Mouse (Mus musculus): ENCODE data around the gene Anks1. TPM values are rescaled to one million over a fixed set of nuclear protein-coding genes. Genes with fewer than 3 reads are reported as not detected.

The Anks1 gene
- polyA plus RNA-seq, 1 experiment from 2014 or later, result 46.9 TPM

DNA sequence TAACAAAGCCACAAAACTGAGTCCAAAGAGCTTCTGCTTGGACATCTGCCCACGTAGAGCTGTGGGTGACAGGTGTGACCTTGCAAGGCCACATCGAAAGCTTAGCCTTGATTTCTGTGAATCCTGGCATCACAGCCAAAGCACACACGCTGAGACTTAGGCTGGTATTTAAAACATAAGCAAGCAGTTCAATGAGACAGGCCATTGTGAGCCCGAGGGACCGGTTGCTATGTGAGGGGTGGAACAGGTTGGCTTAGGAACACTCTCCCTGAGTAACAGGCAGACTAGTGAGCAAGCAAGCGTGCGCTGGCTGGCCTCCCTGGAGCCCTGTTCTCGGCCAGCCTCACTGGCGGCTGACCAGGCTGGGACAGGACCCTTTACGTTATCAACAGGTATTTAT, 112.8 kb downstream of the Anks1 start:
- 73% methylated on average over 10 of the region's 10 CpGs for whole genome bisulfite sequencing
- DNase-seq (ENCODE audit: low spot score) (no peak), ATAC-seq (ENCODE audit: insufficient read depth, low FRiP score, low TSS enrichment) (no peak)
- Histone ChIP-seq H3K9me3 (ENCODE audit: control insufficient read depth, low read length) (no peaks in the 10 kb centered on the region), H3K27ac (ENCODE audit: low read depth, low read length) (no peak overlapping the region), H3K4me2 (ENCODE audit: low read depth) (no peak overlapping the region), H3K27me3 (ENCODE audit: control insufficient read depth, insufficient read depth, low read length) (no peaks in the 10 kb centered on the region), H3K36me3 (ENCODE audit: control insufficient read depth, insufficient read depth, low read length) (no peaks in the 10 kb centered on the region), H3K4me3 (ENCODE audit: low read depth, low read length) (no peak overlapping the region), H3K4me1 (ENCODE audit: control insufficient read depth, insufficient read depth, low read length) (peaks cover 13% of the 10 kb centered on the region), H3K9ac (ENCODE audit: low read length) (no peak overlapping the region)

- Histone ChIP-seq H3K4me1 (ENCODE audit: control insufficient read depth, insufficient read depth, low read length) (peaks cover 13% of the 10 kb centered on the region), H3K27ac (ENCODE audit: low read depth, low read length) (no peak overlapping the region), H3K4me2 (ENCODE audit: low read depth) (no peak overlapping the region), H3K36me3 (ENCODE audit: control insufficient read depth, insufficient read depth, low read length) (no peaks in the 10 kb centered on the region), H3K4me3 (ENCODE audit: low read depth, low read length) (no peak overlapping the region), H3K9me3 (ENCODE audit: control insufficient read depth, low read length) (no peaks in the 10 kb centered on the region), H3K27me3 (ENCODE audit: control insufficient read depth, insufficient read depth, low read length) (no peaks in the 10 kb centered on the region), H3K9ac (ENCODE audit: low read length) (no peak overlapping the region)
- DNase-seq (ENCODE audit: low spot score), result no peak
- no peak for ATAC-seq (ENCODE audit: insufficient read depth, low FRiP score, low TSS enrichment)
- 88% methylated on average over 22 of the region's 22 CpGs for WGBS
Measured at GRCm38 (mm10) chr17:28022854-28023655, 113.9 kb downstream of the Anks1 start.

DNA sequence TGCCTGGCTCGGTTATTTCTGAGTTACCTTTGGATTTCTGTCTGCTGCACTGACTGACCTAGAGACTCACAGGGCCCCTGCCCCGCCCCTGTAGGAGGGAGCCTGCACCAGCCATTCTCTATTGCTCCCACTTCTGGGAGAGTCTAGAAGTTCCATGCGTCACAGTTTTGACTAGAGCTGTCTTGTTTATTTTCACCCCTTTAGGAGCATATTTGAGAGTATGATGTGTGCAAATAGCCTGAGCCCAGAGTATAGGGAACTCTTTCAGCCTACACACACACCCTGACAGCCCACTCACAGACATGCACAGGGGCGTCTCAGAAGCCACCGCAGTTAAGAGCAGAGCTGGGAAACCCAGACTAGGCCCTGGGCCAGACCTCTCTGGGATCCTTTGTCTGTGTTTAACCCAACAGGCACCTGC, 116.4 kb downstream of the Anks1 start:
- Histone ChIP-seq H3K4me2 (ENCODE audit: low read depth) (no peak overlapping the region), H3K9me3 (ENCODE audit: control insufficient read depth, low read length) (no peaks in the 10 kb centered on the region), H3K27me3 (ENCODE audit: control insufficient read depth, insufficient read depth, low read length) (no peaks in the 10 kb centered on the region), H3K9ac (ENCODE audit: low read length) (no peak overlapping the region), H3K36me3 (ENCODE audit: control insufficient read depth, insufficient read depth, low read length) (no peaks in the 10 kb centered on the region), H3K4me3 (ENCODE audit: low read depth, low read length) (no peak overlapping the region), H3K27ac (ENCODE audit: low read depth, low read length) (no peak overlapping the region), H3K4me1 (ENCODE audit: control insufficient read depth, insufficient read depth, low read length) (no peaks in the 10 kb centered on the region)
- DNase-seq (ENCODE audit: low spot score) (no peak), ATAC-seq (ENCODE audit: insufficient read depth, low FRiP score, low TSS enrichment) (no peak)
- WGBS, result 83% methylated on average over 5 of the region's 5 CpGs

- Histone ChIP-seq H3K27me3 (ENCODE audit: control insufficient read depth, insufficient read depth, low read length) (no peaks in the 10 kb centered on the region), H3K27ac (ENCODE audit: low read depth, low read length) (no peak overlapping the region), H3K9ac (ENCODE audit: low read length) (0 out of 2 replicates have a peak overlapping the region, but pooled peaks have one; percentile 0), H3K4me3 (ENCODE audit: low read depth, low read length) (no peak overlapping the region), H3K4me2 (ENCODE audit: low read depth) (no peak overlapping the region), H3K36me3 (ENCODE audit: control insufficient read depth, insufficient read depth, low read length) (no peaks in the 10 kb centered on the region), H3K4me1 (ENCODE audit: control insufficient read depth, insufficient read depth, low read length) (peaks cover 2% of the 10 kb centered on the region; the same call in 1 of the 2 replicates), H3K9me3 (ENCODE audit: control insufficient read depth, low read length) (no peaks in the 10 kb centered on the region)
- WGBS, result 81% methylated on average over 14 of the region's 14 CpGs
- no peak for DNase-seq (ENCODE audit: low spot score)
- ATAC-seq (ENCODE audit: insufficient read depth, low FRiP score, low TSS enrichment), result no peak
Measured at GRCm38 (mm10) chr17:28026111-28026872, 117.2 kb downstream of the Anks1 start.

- ATAC-seq (ENCODE audit: insufficient read depth, low FRiP score, low TSS enrichment) (no peak), DNase-seq (ENCODE audit: low spot score) (no peak)
- Histone ChIP-seq H3K9ac (ENCODE audit: low read length) (no peak overlapping the region), H3K27me3 (ENCODE audit: control insufficient read depth, insufficient read depth, low read length) (no peaks in the 10 kb centered on the region), H3K9me3 (ENCODE audit: control insufficient read depth, low read length) (no peaks in the 10 kb centered on the region), H3K27ac (ENCODE audit: low read depth, low read length) (no peak overlapping the region), H3K4me1 (ENCODE audit: control insufficient read depth, insufficient read depth, low read length) (peaks cover 7% of the 10 kb centered on the region; the same call in 1 of the 2 replicates), H3K4me2 (ENCODE audit: low read depth) (no peak overlapping the region), H3K4me3 (ENCODE audit: low read depth, low read length) (no peak overlapping the region), H3K36me3 (ENCODE audit: control insufficient read depth, insufficient read depth, low read length) (no peaks in the 10 kb centered on the region)
- 94% methylated on average over 6 of the region's 6 CpGs for WGBS
Measured at GRCm38 (mm10) chr17:28027197-28027596, 118.1 kb downstream of the Anks1 start.

DNA sequence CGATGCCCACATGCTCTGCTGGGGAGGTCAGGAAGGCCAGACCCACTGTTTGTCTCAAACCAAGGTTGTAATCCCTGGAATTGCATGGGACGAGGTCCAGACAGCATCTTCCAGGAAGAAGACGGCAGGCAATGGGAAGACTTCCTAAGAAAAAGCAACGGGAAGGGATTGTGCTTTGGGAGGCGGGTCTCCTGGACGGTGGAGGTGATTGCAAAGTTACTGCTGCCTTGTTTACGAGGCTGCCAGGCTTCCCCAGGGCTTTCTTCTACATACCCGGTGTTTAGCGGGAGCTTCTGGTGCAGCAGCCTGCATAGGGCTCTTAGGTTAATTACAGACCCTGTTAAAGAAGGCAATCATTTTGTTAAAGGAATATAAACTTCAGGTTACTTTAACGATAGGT, 119.1 kb downstream of the Anks1 start:
- Histone ChIP-seq H3K27ac (ENCODE audit: low read depth, low read length) (no peak overlapping the region), H3K36me3 (ENCODE audit: control insufficient read depth, insufficient read depth, low read length) (no peaks in the 10 kb centered on the region), H3K9me3 (ENCODE audit: control insufficient read depth, low read length) (no peaks in the 10 kb centered on the region), H3K4me2 (ENCODE audit: low read depth) (no peak overlapping the region), H3K4me1 (ENCODE audit: control insufficient read depth, insufficient read depth, low read length) (peaks cover 13% of the 10 kb centered on the region; the same call in 1 of the 2 replicates), H3K27me3 (ENCODE audit: control insufficient read depth, insufficient read depth, low read length) (no peaks in the 10 kb centered on the region), H3K9ac (ENCODE audit: low read length) (no peak overlapping the region), H3K4me3 (ENCODE audit: low read depth, low read length) (no peak overlapping the region)
- 55% methylated on average over 10 of the region's 10 CpGs for WGBS
- ATAC-seq (ENCODE audit: insufficient read depth, low FRiP score, low TSS enrichment), result no peak
- DNase-seq (ENCODE audit: low spot score), result no peak

DNA sequence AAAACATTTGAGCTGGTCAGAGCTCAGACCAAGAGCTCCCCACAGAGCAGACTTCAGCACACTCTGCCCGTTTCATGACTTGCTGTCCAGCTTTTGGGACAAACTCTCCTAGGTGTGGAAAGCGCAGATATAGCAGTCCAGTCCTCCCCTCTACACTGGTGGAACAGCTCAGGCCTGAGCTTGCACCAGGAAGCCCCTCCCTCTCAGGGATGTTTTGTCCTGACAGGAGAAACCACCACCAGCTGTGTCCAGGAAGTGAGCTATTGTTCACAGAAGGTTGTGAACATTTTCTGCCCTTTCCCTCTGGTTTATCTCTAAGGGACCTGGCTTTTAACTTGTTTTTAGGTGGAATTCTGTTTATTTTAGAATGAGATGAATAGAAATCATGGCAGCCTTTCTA, 120.2 kb downstream of the Anks1 start:
- WGBS, result 59% methylated on average over 2 of the region's 2 CpGs
- no peaks in the 10 kb centered on the region for H3K36me3 ChIP-seq (ENCODE audit: control insufficient read depth, insufficient read depth, low read length)
- H3K4me3 ChIP-seq (ENCODE audit: low read depth, low read length), result no peak overlapping the region
- no peaks in the 10 kb centered on the region for H3K27me3 ChIP-seq (ENCODE audit: control insufficient read depth, insufficient read depth, low read length)
- H3K9ac ChIP-seq (ENCODE audit: low read length), result no peak overlapping the region
- ATAC-seq (ENCODE audit: insufficient read depth, low FRiP score, low TSS enrichment) (no peak), DNase-seq (ENCODE audit: low spot score) (no peak)
- no peak overlapping the region; the same call in 1 of the 2 replicates for H3K27ac ChIP-seq (ENCODE audit: low read depth, low read length)
- peaks cover 13% of the 10 kb centered on the region; the same call in 1 of the 2 replicates for H3K4me1 ChIP-seq (ENCODE audit: control insufficient read depth, insufficient read depth, low read length)
- H3K9me3 ChIP-seq (ENCODE audit: control insufficient read depth, low read length), result no peaks in the 10 kb centered on the region
- no peak overlapping the region for H3K4me2 ChIP-seq (ENCODE audit: low read depth)

DNA sequence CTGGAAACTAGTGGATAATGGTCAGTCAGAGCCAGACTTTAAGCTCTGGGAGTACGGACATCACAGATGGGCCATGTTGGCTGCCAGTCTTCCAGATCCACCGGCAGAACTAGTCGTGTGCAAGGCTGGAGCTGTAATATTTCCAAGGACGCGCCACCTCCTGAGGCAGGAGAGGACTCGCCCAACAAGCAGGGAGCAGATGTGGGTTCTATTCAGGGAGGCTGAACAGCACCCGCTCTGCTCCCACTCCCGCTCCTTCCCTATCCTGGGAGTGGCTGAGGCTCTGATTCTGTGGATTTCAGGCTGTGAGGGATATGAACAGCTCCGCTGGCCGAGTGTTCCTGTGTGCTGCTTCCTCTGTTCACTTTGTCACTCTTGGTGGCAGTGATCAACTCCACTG, 121.3 kb downstream of the Anks1 start:
- no peak overlapping the region for H3K4me2 ChIP-seq (ENCODE audit: low read depth)
- no peaks in the 10 kb centered on the region for H3K9me3 ChIP-seq (ENCODE audit: control insufficient read depth, low read length)
- 0 out of 2 replicates have a peak overlapping the region, but pooled peaks have one; percentile 6 for H3K27ac ChIP-seq (ENCODE audit: low read depth, low read length)
- H3K27me3 ChIP-seq (ENCODE audit: control insufficient read depth, insufficient read depth, low read length), result no peaks in the 10 kb centered on the region
- ATAC-seq (ENCODE audit: insufficient read depth, low FRiP score, low TSS enrichment), result no peak
- no peak overlapping the region for H3K4me3 ChIP-seq (ENCODE audit: low read depth, low read length)
- H3K4me1 ChIP-seq (ENCODE audit: control insufficient read depth, insufficient read depth, low read length), result peaks cover 13% of the 10 kb centered on the region; the same call in 1 of the 2 replicates
- no peak for DNase-seq (ENCODE audit: low spot score)
- WGBS, result 88% methylated on average over 10 of the region's 10 CpGs
- H3K36me3 ChIP-seq (ENCODE audit: control insufficient read depth, insufficient read depth, low read length), result no peaks in the 10 kb centered on the region
- no peak overlapping the region; the same call in 1 of the 2 replicates for H3K9ac ChIP-seq (ENCODE audit: low read length)

Data from neural tube, embryonic 11.5 days (tissue).